Mouse (Mus musculus): ENCODE measurements around the gene Rfc5.

GRCm38 (mm10) chr5:117388877-117389276 is at the start of gene Rfc5:
- TF ChIP-seq CTCF (IDR thresholded peaks at IDR 0.05; ENCODE audit: insufficient read depth, low read length): no peak
- TF ChIP-seq POLR2A (IDR thresholded peaks at IDR 0.05; ENCODE audit: borderline replicate concordance, extremely low read depth, low read depth, low read length): peak; percentile 43; the same call in 1 of the 2 replicates

All from lung, adult 2 months (tissue).